Mouse (Mus musculus) CH12.LX (cell line): Measurements from ENCODE around the gene Upf3b. TPM values are rescaled to one million over a fixed set of nuclear protein-coding genes. Genes with fewer than 3 reads are reported as not detected.
A peak's percentile ranks its signal among the peaks of the same experiment; 100 is the strongest.

Source experiments
- DNase-seq: peaks from one replicate; pipeline ENCODE4 v3.0.0-alpha.2; 2013; ENCODE audit errors: extremely low read depth
- H3K27ac ChIP-seq: 2 replicates; pipeline ENCODE4 v1.5.1; 2012; ENCODE audit warnings: low read depth, mild to moderate bottlenecking, control low read depth, moderate library complexity; ENCODE audit not compliant: insufficient read depth
- H3K27me3 ChIP-seq: replicated peaks from 2 replicates; pipeline ENCODE3; 2012; ENCODE audit warnings: inconsistent platforms
- H3K36me3 ChIP-seq, 2 experiments: replicated peaks in 1 of 2; 2 replicates each; pipeline versions ENCODE3 to v1.6.1; 2012; ENCODE audit warnings: inconsistent platforms in 1 of 2, low read length in 1 of 2, mild to moderate bottlenecking in 1 of 2, mixed read lengths in 1 of 2, moderate library complexity in 1 of 2; ENCODE audit not compliant: control insufficient read depth in 1 of 2, insufficient read depth in 1 of 2
- H3K4me1 ChIP-seq, 2 experiments: 2 replicates each; pipeline ENCODE4 v1.6.1; 2012; ENCODE audit warnings: inconsistent platforms in 1 of 2, moderate library complexity in 1 of 2; ENCODE audit not compliant: insufficient read depth in 2 of 2, control insufficient read depth in 1 of 2
- H3K4me2 ChIP-seq: 2 replicates; pipeline ENCODE4 v1.6.1; 2012; ENCODE audit warnings: low read depth, mild to moderate bottlenecking, control low read depth; ENCODE audit not compliant: poor library complexity, insufficient read depth, severe bottlenecking
- H3K4me3 ChIP-seq, 3 experiments: fragments of 150-350 bp in 1 of 3; sonication (generic) in 1 of 3; replicated peaks in 1 of 3; 2 replicates each; pipeline versions ENCODE3 to v1.5.1; 2011 to 2012; ENCODE audit warnings: low read depth in 2 of 3, low read length in 2 of 3, mild to moderate bottlenecking in 2 of 3, moderate library complexity in 2 of 3, control low read depth in 1 of 3, improper control_type of control experiment in 1 of 3, inconsistent platforms in 1 of 3, mixed read lengths in 1 of 3; ENCODE audit not compliant: poor library complexity in 1 of 3
- H3K79me2 ChIP-seq: replicated peaks from 2 replicates; pipeline ENCODE4 v1.6.1; 2012; ENCODE audit warnings: mild to moderate bottlenecking, moderate library complexity; ENCODE audit not compliant: control insufficient read depth, poor library complexity, insufficient read depth, severe bottlenecking; ENCODE audit errors: extremely low read depth
- H3K9ac ChIP-seq: 2 replicates; pipeline ENCODE4 v1.6.1; 2012; ENCODE audit warnings: low read depth, mild to moderate bottlenecking, control low read depth, moderate library complexity; ENCODE audit not compliant: insufficient read depth
- H3K9me3 ChIP-seq: replicated peaks from 2 replicates; pipeline ENCODE3; 2012; ENCODE audit warnings: low read length, inconsistent platforms, mixed read lengths
- BHLHE40 ChIP-seq: IDR thresholded peaks from 2 replicates; pipeline ENCODE4 v1.6.1; 2011; ENCODE audit warnings: mild to moderate bottlenecking, low read depth, low read length, improper control_type of control experiment
- CHD1 ChIP-seq: IDR thresholded peaks from 2 replicates; pipeline ENCODE4 v1.6.1; 2012; ENCODE audit warnings: low read depth, low read length, improper control_type of control experiment, inconsistent platforms
- EP300 ChIP-seq: IDR thresholded peaks from 2 replicates; pipeline ENCODE4 v1.6.1; 2011; ENCODE audit warnings: low read length, improper control_type of control experiment
- GABPA ChIP-seq: IDR thresholded peaks from 2 replicates; pipeline ENCODE4 v1.6.1; 2012; ENCODE audit warnings: low read depth, low read length, improper control_type of control experiment, inconsistent platforms; ENCODE audit not compliant: insufficient replicate concordance
- HCFC1 ChIP-seq: IDR thresholded peaks from 2 replicates; pipeline ENCODE4 v1.6.1; 2012; ENCODE audit warnings: low read depth, mild to moderate bottlenecking, inconsistent platforms, low read length, improper control_type of control experiment
- IRF4 ChIP-seq: IDR thresholded peaks from 2 replicates; pipeline ENCODE4 v1.6.1; 2014; ENCODE audit warnings: low read depth, mild to moderate bottlenecking, inconsistent platforms, low read length, improper control_type of control experiment
- JUND ChIP-seq: conservative IDR thresholded peaks from 2 replicates; pipeline ENCODE4 v1.6.1; 2011; ENCODE audit warnings: low read depth, low read length, improper control_type of control experiment
- KAT2A ChIP-seq: IDR thresholded peaks from 2 replicates; pipeline ENCODE4 v1.6.1; 2012; ENCODE audit warnings: low read length, improper control_type of control experiment, inconsistent platforms; ENCODE audit not compliant: insufficient replicate concordance
- MAZ ChIP-seq: IDR thresholded peaks from 2 replicates; pipeline ENCODE4 v1.6.1; 2012; ENCODE audit warnings: low read depth, mild to moderate bottlenecking, inconsistent platforms, low read length, improper control_type of control experiment, moderate library complexity
- MXI1 ChIP-seq: IDR thresholded peaks from 2 replicates; pipeline ENCODE4 v1.6.1; 2011; ENCODE audit warnings: mild to moderate bottlenecking, low read depth, low read length, improper control_type of control experiment
- NELFE ChIP-seq: IDR thresholded peaks from 2 replicates; pipeline ENCODE4 v1.6.1; 2011; ENCODE audit warnings: low read depth, low read length, improper control_type of control experiment
- POLR2AphosphoS2 ChIP-seq: IDR thresholded peaks from 2 replicates; pipeline ENCODE4 v1.6.1; 2011; ENCODE audit warnings: low read depth, low read length, improper control_type of control experiment
- RAD21 ChIP-seq: IDR thresholded peaks from 2 replicates; pipeline ENCODE4 v1.6.1; 2011; ENCODE audit warnings: low read depth, mild to moderate bottlenecking, low read length, improper control_type of control experiment, moderate library complexity
- RCOR1 ChIP-seq: conservative IDR thresholded peaks from 2 replicates; pipeline ENCODE4 v1.6.1; 2012; ENCODE audit warnings: low read depth, mild to moderate bottlenecking, inconsistent platforms, low read length, improper control_type of control experiment
- SIN3A ChIP-seq: IDR thresholded peaks from 2 replicates; pipeline ENCODE4 v1.6.1; 2012; ENCODE audit warnings: low read length, improper control_type of control experiment, inconsistent platforms
- SMC3 ChIP-seq: IDR thresholded peaks from 2 replicates; pipeline ENCODE4 v1.6.1; 2011; ENCODE audit warnings: low read depth, low read length, improper control_type of control experiment
- UBTF ChIP-seq: IDR thresholded peaks from 2 replicates; pipeline ENCODE4 v1.6.1; 2012; ENCODE audit warnings: low read depth, mild to moderate bottlenecking, inconsistent platforms, low read length, improper control_type of control experiment, moderate library complexity
- USF2 ChIP-seq: conservative IDR thresholded peaks from 2 replicates; pipeline ENCODE4 v1.6.1; 2011; ENCODE audit warnings: low read depth, low read length, improper control_type of control experiment
- ZC3H11A ChIP-seq: IDR thresholded peaks from 2 replicates; pipeline ENCODE4 v1.6.1; 2012; ENCODE audit warnings: low read depth, mild to moderate bottlenecking, inconsistent platforms, low read length, improper control_type of control experiment
- ZNF384 ChIP-seq: IDR thresholded peaks from 2 replicates; pipeline ENCODE4 v1.6.1; 2012; ENCODE audit warnings: low read depth, low read length, improper control_type of control experiment, inconsistent platforms
- dilution Hi-C: fragments of 300-500 bp; cut with MboI; formaldehyde crosslinking; loops from 2 replicates; pipeline ENCODE4 v1.14.3; 2020; ENCODE audit warnings: low sequenced_read_pairs; ENCODE audit not compliant: extremely low pct_unique_long_range_greater_than_20kb, extremely low pct_ligation_motif_present
- in situ Hi-C: fragments of 300-500 bp; cut with MboI; formaldehyde crosslinking; loops from 3 replicates; pipeline ENCODE4 v1.14.3; 2019; ENCODE audit warnings: low sequenced_read_pairs, low pct_ligation_motif_present, low pct_unique_long_range_greater_than_20kb, mixed read lengths
- polyA plus RNA-seq: library from polyadenylated mRNA; unstranded; fragments of >175 nt; gene quantifications from 2 replicates; pipeline ENCODE4 v1.2.1, GENCODE M21; 2012; ENCODE audit warnings: low read depth; ENCODE audit not compliant: insufficient read length
- total RNA-seq, 2 experiments: library from RNA; depleted of rRNA; stranded (reverse); fragments of 300-350 nt in 1 of 2; fragments of >200 nt in 1 of 2; gene quantifications; 2 replicates each; pipeline ENCODE4 v1.2.3; 2012 to 2014

The Upf3b gene
- total and polyA plus RNA-seq, 3 experiments: 13.4 to 57.7 (median 14.2) TPM

GRCm38 (mm10) chrX:37098681-37099080 is 11.4 kb downstream of the Upf3b start:
- Histone ChIP-seq H3K4me2 (0 out of 2 replicates have a peak overlapping the region, but pooled peaks have one; percentile 13), H3K4me3 (no peak overlapping the region), H3K9ac (no peak overlapping the region), H3K27ac (peak overlapping the region; percentile 60)
- no peak for DNase-seq
- dilution Hi-C loops: no loop called here
- TF ChIP-seq RCOR1 (no peak), JUND (0 out of 2 replicates have a peak, but pooled peaks have one; percentile 13)
- TF ChIP-seq, all 38 proteins: peak for 1
- Histone ChIP-seq H3K36me3 (peaks cover 22 to 44% of the 10 kb centered on the region in 2 experiments), H3K4me1 (peaks cover 0 to 9% of the 10 kb centered on the region in 2 experiments; a peak in 2 of 4 replicates), H3K79me2 (no peaks in the 10 kb centered on the region), H3K9me3 (no peaks in the 10 kb centered on the region), H3K27me3 (no peaks in the 10 kb centered on the region)
- in situ Hi-C loops: no loop called here

- Histone ChIP-seq H3K4me2 (peak overlapping the region; percentile 58), H3K27me3 (no peaks in the 10 kb centered on the region), H3K9me3 (no peaks in the 10 kb centered on the region), H3K4me3 (no peak overlapping the region), H3K9ac (no peak overlapping the region), H3K27ac (peak overlapping the region; percentile 40), H3K4me1 (peaks cover 0 to 13% of the 10 kb centered on the region in 2 experiments; a peak in 2 of 4 replicates), H3K36me3 (peaks cover 18 to 40% of the 10 kb centered on the region in 2 experiments), H3K79me2 (no peaks in the 10 kb centered on the region)
- TF ChIP-seq IRF4: no peak
- TF ChIP-seq EP300: peak; percentile 66
- no peak for TF ChIP-seq HCFC1
- no peak for TF ChIP-seq SMC3
- TF ChIP-seq ZNF384: peak; percentile 86
- TF ChIP-seq ZC3H11A: no peak
- TF ChIP-seq KAT2A: no peak
- no peak for TF ChIP-seq POLR2AphosphoS2
- no peak for TF ChIP-seq USF2
- no peak for TF ChIP-seq GABPA
- TF ChIP-seq BHLHE40: peak; percentile 81
- in situ Hi-C loops (no loop called here), dilution Hi-C loops (no loop called here)
- no peak for DNase-seq
Observed at GRCm38 (mm10) chrX:37095106-37095768, 14.9 kb downstream of the Upf3b start.

- Histone ChIP-seq H3K79me2 (no peaks in the 10 kb centered on the region), H3K36me3 (peaks cover 6 to 16% of the 10 kb centered on the region in 2 experiments), H3K27me3 (no peaks in the 10 kb centered on the region), H3K4me1 (peaks cover 3 to 20% of the 10 kb centered on the region in 2 experiments; a peak in 3 of 4 replicates), H3K4me3 (no peak overlapping the region), H3K9ac (no peak overlapping the region), H3K27ac (no peak overlapping the region), H3K9me3 (no peaks in the 10 kb centered on the region), H3K4me2 (no peak overlapping the region)
- TF ChIP-seq USF2 (no peak), CHD1 (no peak), SIN3A (no peak), ZC3H11A (no peak), ZNF384 (no peak), SMC3 (no peak), RAD21 (no peak), MAZ (no peak), POLR2AphosphoS2 (no peak), NELFE (no peak), UBTF (no peak), MXI1 (no peak)
- dilution Hi-C loops (no loop called here), in situ Hi-C loops (no loop called here)
- no peak for DNase-seq
Observed at GRCm38 (mm10) chrX:37091457-37091856, 18.7 kb downstream of the Upf3b start.
